Mouse (Mus musculus): Measurements from ENCODE around the gene Sertad2.

GRCm38 (mm10) chr11:20627146-20627545 is 84.1 kb downstream of the Sertad2 start:
- TF ChIP-seq CTCF (IDR thresholded peaks at IDR 0.05; ENCODE audit: borderline replicate concordance, insufficient read depth, low read length) (no peak), POLR2A (IDR thresholded peaks at IDR 0.05; ENCODE audit: low read depth, low read length) (no peak)

Measured in embryonic fibroblast, embryonic 13.5 days (primary cell).